Comparison of ENCODE assay signal across 9 mouse cellular contexts in genomic region chr13:48971033-48971432, GRCm38 (mm10). TPM values are rescaled to one million over a fixed set of nuclear protein-coding genes. Genes with fewer than 3 reads are reported as not detected.
DNase-seq lines count a peak whose midpoint lies in the region; ATAC-seq lines count a peak whose summit lies in the region.
"Had no signal": no experiment of that assay in that cellular context is flagged by ENCODE, and none has a peak within 500 bp of the region (broad histone marks: within the 10 kb centered on the region; RNA-seq: fewer than 3 reads in every experiment).

No protein-coding gene starts in this region.

- peak; percentile 49 for DNase-seq in adrenal gland, adult 2 months
- no peak for DNase-seq in adrenal gland, postnatal 4 days (ENCODE audit: low spot score in 2 of 2)
- DNase-seq in R1 (ENCODE audit: low read depth, low spot score): peak; percentile 89
- DNase-seq in lung, postnatal 10 days: peak; percentile 64
- no peak for DNase-seq in cerebellum, postnatal 25 days
- no peak for DNase-seq in Muller cell, postnatal 12 days (ENCODE audit: inconsistent ontology term)
- DNase-seq in thymus, postnatal 14 days: no peak

- H3K36me3 ChIP-seq in kidney, embryonic 15.5 days: 0 out of 2 replicates have a peak, but pooled peaks cover 8% of the 10 kb centered on the region
- H3K36me3 ChIP-seq: midbrain, embryonic 12.5 days had no signal

- no peak for ATAC-seq in kidney, embryonic 15.5 days (replicated peaks; ENCODE audit: low FRiP score)

- H3K27ac ChIP-seq in kidney, embryonic 15.5 days: peak overlapping the region; percentile 84
- H3K27ac ChIP-seq: midbrain, embryonic 12.5 days had no signal

- H3K4me2 ChIP-seq in kidney, embryonic 15.5 days: no peak overlapping the region
- H3K4me2 ChIP-seq: midbrain, embryonic 12.5 days had no signal

- WGBS in kidney, embryonic 15.5 days: 46% methylated on average over 5 of the region's 5 CpGs

- H3K9ac ChIP-seq in kidney, embryonic 15.5 days: no peak overlapping the region; the same call in 1 of the 2 replicates
- H3K9ac ChIP-seq: midbrain, embryonic 12.5 days had no signal

- H3K9me3 ChIP-seq in kidney, embryonic 15.5 days (replicated peaks): no peaks in the 10 kb centered on the region
- H3K9me3 ChIP-seq: midbrain, embryonic 12.5 days had no signal

- H3K4me3 ChIP-seq in kidney, embryonic 15.5 days (replicated peaks): no peak overlapping the region
- H3K4me3 ChIP-seq: midbrain, embryonic 12.5 days had no signal

- H3K27me3 ChIP-seq in kidney, embryonic 15.5 days: no peaks in the 10 kb centered on the region
- H3K27me3 ChIP-seq: midbrain, embryonic 12.5 days had no signal

- H3K4me1 ChIP-seq in kidney, embryonic 15.5 days: peaks cover 47% of the 10 kb centered on the region

RNA-seq across cellular contexts. Expression of gene Fam120a, which starts 3.2 kb away (rescaled TPM):
- 100 to 1,000 TPM; 160 to 173 TPM for total RNA-seq in adrenal gland, adult 2 months (2021)
- 76.8 and 86.1 TPM in 2 replicates for polyA plus RNA-seq in adrenal gland, adult 2 months (2012; rRNA removed)
- 100 to 1,000 TPM; 171 to 179 TPM for total RNA-seq in adrenal gland, postnatal 4 days (2021)
- polyA plus RNA-seq in kidney, embryonic 15.5 days (2015; fragmentation: Nextera tagmentation; extraction: Ambion mirVana): 24.4 and 25.5 TPM in 2 replicates

Comparison
In these comparisons a context has a peak if more than half of its experiments do, and no peak if none do; other contexts are left out.
1. DNase-seq: peak in adrenal gland, adult 2 months (single experiment), R1 (single experiment) and lung, postnatal 10 days (single experiment); none in adrenal gland, postnatal 4 days (0 of 2), cerebellum, postnatal 25 days (0 of 2), Muller cell, postnatal 12 days (single experiment) and thymus, postnatal 14 days (single experiment).